Mouse (Mus musculus) gastrocnemius, adult 2 months (tissue): ENCODE measurements around the gene Cdca5. TPM values are rescaled to one million over a fixed set of nuclear protein-coding genes. Genes with fewer than 3 reads are reported as not detected.
"Not testable (repeated sequence)": the region's sequence is repeated elsewhere in the genome, so short reads cannot be mapped to it uniquely, and the experiment has no call there.

Source experiments
- DNase-seq: peaks from one replicate; pipeline ENCODE4 v3.0.0; 2022
- H3K27ac ChIP-seq: fragments of 200-600 bp; 2 replicates; pipeline ENCODE4 v1.8.1; 2022; ENCODE audit warnings: mild to moderate bottlenecking
- H3K4me3 ChIP-seq: fragments of 200-600 bp; 2 replicates; pipeline ENCODE4 v1.8.1; 2022; ENCODE audit warnings: mild to moderate bottlenecking, moderate library complexity
- CTCF ChIP-seq: fragments of 200-600 bp; IDR thresholded peaks from 2 replicates; pipeline ENCODE4 v1.8.1; 2022; ENCODE audit warnings: antibody characterized with exemption, mild to moderate bottlenecking, moderate library complexity
- intact Hi-C: fragments of 180-260 bp; cut with DNase I; formaldehyde crosslinking; loops from one replicate; pipeline ENCODE4 v1.15.1; 2025
- total RNA-seq, 2 experiments: library from RNA; stranded (reverse); gene quantifications; 2 replicates each; pipeline ENCODE4 v1.2.3; 2021

Cdca5 gene
- total RNA-seq, 2 experiments from 2014 or later = not detected

- intact Hi-C loops = loop anchor here (10.0 kb wide), 1 partner anchor 213 kb away; the partner anchor contains the start of gene Men1
- Histone ChIP-seq H3K27ac (no peak overlapping the region), H3K4me3 (no peak overlapping the region)
- DNase-seq = no peak
- TF ChIP-seq CTCF = no peak
Observed at GRCm38 (mm10) chr19:6121761-6122160, 37.0 kb downstream of the Cdca5 start.

GRCm38 (mm10) chr19:6123330-6123729 is 38.5 kb downstream of the Cdca5 start:
- Histone ChIP-seq H3K4me3 (no peak overlapping the region), H3K27ac (no peak overlapping the region)
- no peak for TF ChIP-seq CTCF
- intact Hi-C loops = loop anchor here (10.0 kb wide), 1 partner anchor 211 kb away; the partner anchor contains the start of gene Men1
- DNase-seq = no peak

- Histone ChIP-seq H3K27ac (no peak overlapping the region), H3K4me3 (no peak overlapping the region)
- DNase-seq = no peak
- TF ChIP-seq CTCF = no peak
- intact Hi-C loops = loop anchor here (10.0 kb wide), 1 partner anchor 210 kb away; the partner anchor contains the start of gene Men1
Observed at GRCm38 (mm10) chr19:6124898-6125297, 40.1 kb downstream of the Cdca5 start.

GRCm38 (mm10) chr19:6126289-6126688 is 41.5 kb downstream of the Cdca5 start:
- peak; percentile 88 for TF ChIP-seq CTCF
- intact Hi-C loops = loop anchor here (2.0 to 10.0 kb wide), 2 partner anchors 161 to 209 kb away; partner anchors contain the start of genes Men1 and Pola2

GRCm38 (mm10) chr19:6126789-6127580 is 42.2 kb downstream of the Cdca5 start:
- Histone ChIP-seq H3K4me3 (peak overlapping the region; percentile 87), H3K27ac (peak overlapping the region; percentile 99)
- intact Hi-C loops = loop anchor here (2.0 to 10.0 kb wide), 2 partner anchors 162 to 208 kb away; partner anchors contain the start of genes Men1 and Pola2
- DNase-seq = no peak
- no peak for TF ChIP-seq CTCF

More at GRCm38 (mm10) chr19:6126289-6126688, 41.5 kb downstream of the Cdca5 start:
- Histone ChIP-seq H3K4me3 (no peak overlapping the region), H3K27ac (no peak overlapping the region)
- DNase-seq = peak; percentile 50

- H3K4me3 ChIP-seq = peak within 1 kb of the TSS; percentile 87
- H3K27ac ChIP-seq = peak within 1 kb of the TSS; percentile 99
- no peak for TF ChIP-seq CTCF
- intact Hi-C loops = loop anchor here (2.0 to 10.0 kb wide), 2 partner anchors 163 to 207 kb away; partner anchors contain the start of genes Men1 and Pola2
- peak; percentile 97 for DNase-seq
Observed at GRCm38 (mm10) chr19:6127760-6128341, 43.1 kb downstream of the Cdca5 start, which contains the start of gene Snx15. Gene Snx15 (minus strand): TSS chr19:6128304.

- DNase-seq, H3K4me3 ChIP-seq, H3K27ac ChIP-seq, intact Hi-C loops: not testable (repeated sequence)
Observed at GRCm38 (mm10) chr19:6130414-6131128, 45.8 kb downstream of the Cdca5 start.

- H3K4me3 ChIP-seq = no peak overlapping the region
- no peak for DNase-seq
- intact Hi-C loops = no loop called here
- H3K27ac ChIP-seq = no peak overlapping the region
- no peak for TF ChIP-seq CTCF
Observed at GRCm38 (mm10) chr19:6132171-6132827, 47.5 kb downstream of the Cdca5 start.

GRCm38 (mm10) chr19:6133197-6133596 is 48.4 kb downstream of the Cdca5 start:
- H3K27ac ChIP-seq, H3K4me3 ChIP-seq, intact Hi-C loops, DNase-seq: not testable (repeated sequence)

GRCm38 (mm10) chr19:6136397-6136796 is 51.6 kb downstream of the Cdca5 start:
- DNase-seq = no peak
- Histone ChIP-seq H3K4me3 (no peak overlapping the region), H3K27ac (no peak overlapping the region)
- no peak for TF ChIP-seq CTCF
- intact Hi-C loops = no loop called here

- peak overlapping the region; percentile 97 for H3K4me3 ChIP-seq
- DNase-seq = no peak
- no peak for TF ChIP-seq CTCF
- peak overlapping the region; percentile 97 for H3K27ac ChIP-seq
- intact Hi-C loops = loop anchor here (2.0 kb wide), 1 partner anchor 95 kb away; the partner anchor contains the start of gene Ppp2r5b
Observed at GRCm38 (mm10) chr19:6139701-6140100, 54.9 kb downstream of the Cdca5 start.

GRCm38 (mm10) chr19:6140374-6140677 is 55.5 kb downstream of the Cdca5 start:
- H3K4me3 ChIP-seq = peak overlapping the region; percentile 97
- H3K27ac ChIP-seq = peak overlapping the region; percentile 97
- DNase-seq = no peak
- intact Hi-C loops = loop anchor here (2.0 kb wide), 1 partner anchor 94 kb away; the partner anchor contains the start of gene Ppp2r5b
- TF ChIP-seq CTCF = no peak
